Mouse (Mus musculus) heart, embryonic 11.5 days (tissue): ENCODE measurements around the gene Vmn2r71. TPM values are rescaled to one million over a fixed set of nuclear protein-coding genes. Genes with fewer than 3 reads are reported as not detected.

Experiments
- ATAC-seq: fragments of 200-750 bp; cut with Nextera tagmentation; replicated peaks from 2 replicates; pipeline ENCODE4 v1.8.0; 2017; ENCODE audit warnings: moderate library complexity; ENCODE audit not compliant: insufficient number of reproducible peaks, low FRiP score, low TSS enrichment
- H3K27ac ChIP-seq: fragments of 300-500 bp; sonication (generic); 2 replicates; pipeline ENCODE4 v1.5.1; 2014; ENCODE audit warnings: mild to moderate bottlenecking, low read depth, low read length
- H3K27me3 ChIP-seq: fragments of 300-500 bp; sonication (generic); 2 replicates; pipeline ENCODE4 v1.6.1; 2014; ENCODE audit warnings: mild to moderate bottlenecking, low read length, mixed read lengths; ENCODE audit not compliant: control insufficient read depth, insufficient read depth
- H3K36me3 ChIP-seq: fragments of 300-500 bp; sonication (generic); 2 replicates; pipeline ENCODE4 v1.6.1; 2014; ENCODE audit warnings: mild to moderate bottlenecking, low read length, moderate library complexity, mixed read lengths; ENCODE audit not compliant: control insufficient read depth, insufficient read depth
- H3K4me1 ChIP-seq: fragments of 300-500 bp; sonication (generic); 2 replicates; pipeline ENCODE4 v1.6.1; 2014; ENCODE audit warnings: low read length; ENCODE audit not compliant: control insufficient read depth, insufficient read depth
- H3K4me2 ChIP-seq: fragments of 300-500 bp; sonication (generic); 2 replicates; pipeline ENCODE4 v1.6.1; 2014; ENCODE audit warnings: mild to moderate bottlenecking, moderate library complexity
- H3K4me3 ChIP-seq: fragments of 300-500 bp; sonication (generic); 2 replicates; pipeline ENCODE4 v1.5.1; 2014; ENCODE audit warnings: low read depth, low read length
- H3K9ac ChIP-seq: fragments of 300-500 bp; sonication (generic); 2 replicates; pipeline ENCODE4 v1.6.1; 2014; ENCODE audit warnings: mild to moderate bottlenecking, low read depth, low read length, moderate library complexity
- H3K9me3 ChIP-seq: fragments of 300-500 bp; sonication (generic); replicated peaks from 2 replicates; pipeline ENCODE4 v1.6.1; 2016; ENCODE audit warnings: low read length; ENCODE audit not compliant: control insufficient read depth
- WGBS: fragments of 180-500 bp; shearing (Covaris S2); extraction: QIAGEN DNeasy Blood & Tissue Kit; methylation state at CpG from one replicate; pipeline ENCODE4 v1.1.7; 2014; ENCODE audit not compliant: insufficient replicate concordance; 5-methylcytosine and 5-hydroxymethylcytosine counted together
- polyA plus RNA-seq: library from polyadenylated mRNA; unstranded; fragments of >200 nt; fragmentation: Nextera tagmentation; extraction: Ambion mirVana; gene quantifications from 2 replicates; pipeline ENCODE4 v1.2.1, GENCODE M21; 2014

The Vmn2r71 gene
- not detected in 2 replicates for polyA plus RNA-seq

GRCm38 (mm10) chr7:85562787-85563186 lies at the start of gene Vmn2r71:
Gene Vmn2r71 (plus strand): TSS chr7:85563087.
- no peak for ATAC-seq
- no peaks in the 10 kb centered on the region for H3K4me1 ChIP-seq

GRCm38 (mm10) chr7:85542108-85542507 lies 20.8 kb upstream of the Vmn2r71 start:
- ATAC-seq, result no peak
- H3K4me2 ChIP-seq, result no peak overlapping the region
- 80% methylated on average over 2 of the region's 2 CpGs for WGBS

More at GRCm38 (mm10) chr7:85562787-85563186, at the start of gene Vmn2r71:
- Histone ChIP-seq H3K27me3 (no peaks in the 10 kb centered on the region), H3K27ac (no peak within 1 kb of the TSS), H3K4me2 (no peak within 1 kb of the TSS), H3K36me3 (no peaks in the 10 kb centered on the region), H3K4me3 (no peak within 1 kb of the TSS), H3K9me3 (no peaks in the 10 kb centered on the region), H3K9ac (no peak within 1 kb of the TSS)
- WGBS, result 72% methylated on average over 5 of the region's 5 CpGs

GRCm38 (mm10) chr7:85543118-85543517 lies 19.8 kb upstream of the Vmn2r71 start:
- no peak for ATAC-seq
- no peak overlapping the region for H3K9ac ChIP-seq
- no peak overlapping the region for H3K4me3 ChIP-seq
- H3K27ac ChIP-seq, result no peak overlapping the region
- H3K9me3 ChIP-seq, result no peaks in the 10 kb centered on the region
- no peaks in the 10 kb centered on the region for H3K36me3 ChIP-seq
- no peaks in the 10 kb centered on the region for H3K27me3 ChIP-seq
- WGBS, result 63% methylated on average over 2 of the region's 2 CpGs
- H3K4me2 ChIP-seq, result no peak overlapping the region
- H3K4me1 ChIP-seq, result no peaks in the 10 kb centered on the region

More at GRCm38 (mm10) chr7:85542108-85542507, 20.8 kb upstream of the Vmn2r71 start:
- no peaks in the 10 kb centered on the region for H3K4me1 ChIP-seq
- H3K9ac ChIP-seq, result no peak overlapping the region
- no peaks in the 10 kb centered on the region for H3K9me3 ChIP-seq
- H3K27ac ChIP-seq, result no peak overlapping the region
- H3K36me3 ChIP-seq, result no peaks in the 10 kb centered on the region
- H3K27me3 ChIP-seq, result no peaks in the 10 kb centered on the region
- H3K4me3 ChIP-seq, result no peak overlapping the region

GRCm38 (mm10) chr7:85569092-85569491 lies 6.2 kb downstream of the Vmn2r71 start, which contains the start of gene Vmn2r70:
Gene Vmn2r70 (minus strand): TSS chr7:85569192.
- Histone ChIP-seq H3K4me1 (no peaks in the 10 kb centered on the region), H3K4me3 (no peak within 1 kb of the TSS), H3K4me2 (no peak within 1 kb of the TSS), H3K36me3 (no peaks in the 10 kb centered on the region), H3K27me3 (no peaks in the 10 kb centered on the region), H3K9ac (no peak within 1 kb of the TSS), H3K27ac (no peak within 1 kb of the TSS), H3K9me3 (no peaks in the 10 kb centered on the region)
- ATAC-seq, result no peak
- 69% methylated on average over 2 of the region's 2 CpGs for WGBS

Other genes starting within 250 kb of the Vmn2r71 start
- gene Vmn2r69, start 147.2 kb upstream of the Vmn2r71 start, polyA plus RNA-seq, result not detected in 2 replicates
- not detected in 2 replicates for gene Vmn2r70, start 6.1 kb downstream of the Vmn2r71 start, polyA plus RNA-seq
- gene Vmn2r72, start 192.0 kb downstream of the Vmn2r71 start, polyA plus RNA-seq, result not detected in 2 replicates